Mouse (Mus musculus) Patski (cell line): ENCODE results near the gene Wdr18. TPM values are rescaled to one million over a fixed set of nuclear protein-coding genes. Genes with fewer than 3 reads are reported as not detected.
"Not testable (repeated sequence)": the region's sequence is repeated elsewhere in the genome, so short reads cannot be mapped to it uniquely, and the experiment has no call there.

Experiments used
- ATAC-seq: fragments of 100-300 bp; one replicate; pipeline ENCODE4 v1.8.0; 2021
- CTCF ChIA-PET: fragments of 350-600 bp; sonication (Branson Sonifier 250); formaldehyde crosslinking; loops from one replicate; lab custom pipeline; 2022; ENCODE audit warnings: inconsistent platforms; lab: Charles Lee
- POLR2A ChIA-PET: fragments of 350-600 bp; sonication (Branson Sonifier 250); formaldehyde crosslinking; loops from one replicate; lab custom pipeline; 2022; ENCODE audit warnings: antibody characterized with exemption, inconsistent platforms; lab: Charles Lee
- DNase-seq: peaks from one replicate; pipeline ENCODE4 v3.0.0-alpha.2; 2011; ENCODE audit warnings: low read depth, low spot score
- H3K27me3 ChIP-seq: fragments of 371-371 bp; one replicate; pipeline ENCODE4 v1.5.1; 2021
- CTCF ChIP-seq: fragments of 100-300 bp; IDR thresholded peaks from one replicate; pipeline ENCODE4 v1.5.1; 2021
- in situ Hi-C: fragments of 300-500 bp; cut with MboI; formaldehyde crosslinking; loops from 3 replicates; pipeline ENCODE4 v1.11.1; 2018; ENCODE audit warnings: low pct_unique_long_range_greater_than_20kb, mixed read lengths
- polyA plus RNA-seq: library from polyadenylated mRNA; unstranded; gene quantifications from one replicate; pipeline ENCODE4 v1.2.3, GENCODE M21; 2021

Gene Wdr18
- polyA plus RNA-seq, 1 experiment from 2014 or later: 45.4 TPM

- TF ChIP-seq CTCF: no peak
- CTCF ChIA-PET: interaction anchor here (1.2 to 2.0 kb wide), 3 partner anchors 9 to 13 kb away, joined by 3 to 6 read pairs (median 6); partner anchors contain the start of gene Wdr18
- in situ Hi-C loops: no loop called here
- POLR2A ChIA-PET: interaction anchor here (0.7 to 1.3 kb wide), 2 partner anchors 9 to 11 kb away, joined by 4 to 5 read pairs; no protein-coding TSS in a partner anchor
- ATAC-seq (no peak), DNase-seq (no peak)
- no peaks in the 10 kb centered on the region for H3K27me3 ChIP-seq
Measured at GRCm38 (mm10) chr10:79946752-79947322, 13.1 kb upstream of the Wdr18 start.

GRCm38 (mm10) chr10:79947502-79947901, 12.4 kb upstream of the Wdr18 start:
- no peak for ATAC-seq
- in situ Hi-C loops: no loop called here
- no peak for TF ChIP-seq CTCF
- ChIA-PET POLR2A (interaction anchor here (0.7 kb wide), 1 partner anchor 10 kb away, joined by 4 read pairs; no protein-coding TSS in a partner anchor), CTCF (interaction anchor here (1.7 to 2.0 kb wide), 2 partner anchors 10 to 12 kb away, joined by 6 read pairs; partner anchors contain the start of gene Wdr18)
- H3K27me3 ChIP-seq: no peaks in the 10 kb centered on the region
- DNase-seq: no peak

GRCm38 (mm10) chr10:79949873-79950272, 10.1 kb upstream of the Wdr18 start:
- no peaks in the 10 kb centered on the region for H3K27me3 ChIP-seq
- ChIA-PET CTCF (interaction anchor here (0.9 to 2.7 kb wide), 4 partner anchors 8 to 24 kb away, joined by 4 to 13 read pairs (median 4); partner anchors contain the start of gene Wdr18), POLR2A (interaction anchor here (1.2 to 3.0 kb wide), 3 partner anchors 8 to 22 kb away, joined by 3 to 8 read pairs (median 5); no protein-coding TSS in a partner anchor)
- ATAC-seq: no peak
- no peak for TF ChIP-seq CTCF
- no peak for DNase-seq
- in situ Hi-C loops: loop anchor here (10.0 kb wide), 1 partner anchor 115 kb away; no protein-coding TSS in a partner anchor

- ChIA-PET POLR2A (interaction anchor here (0.5 to 3.0 kb wide), 5 partner anchors 8 to 71 kb away, joined by 3 to 8 read pairs (median 3); no protein-coding TSS in a partner anchor), CTCF (interaction anchor here (0.9 to 2.7 kb wide), 4 partner anchors 9 to 25 kb away, joined by 3 to 13 read pairs (median 4); partner anchors contain the start of gene Wdr18)
- ATAC-seq: no peak
- no peak for DNase-seq
- TF ChIP-seq CTCF: no peak
- in situ Hi-C loops: loop anchor here (10.0 kb wide), 1 partner anchor 116 kb away; no protein-coding TSS in a partner anchor
- H3K27me3 ChIP-seq: no peaks in the 10 kb centered on the region
Measured at GRCm38 (mm10) chr10:79950661-79951060, 9.3 kb upstream of the Wdr18 start.

- DNase-seq (no peak), ATAC-seq (no peak)
- TF ChIP-seq CTCF: no peak
- no peaks in the 10 kb centered on the region for H3K27me3 ChIP-seq
- ChIA-PET POLR2A (interaction anchor here (0.7 kb wide), 1 partner anchor 45 kb away, joined by 3 read pairs; the partner anchor contains the start of gene Med16), CTCF (interaction anchor here (0.6 to 1.8 kb wide), 5 partner anchors 20 to 119 kb away, joined by 3 to 7 read pairs (median 3); partner anchors contain the start of gene Med16)
- in situ Hi-C loops: loop anchor here (10.0 kb wide), 1 partner anchor 119 kb away; no protein-coding TSS in a partner anchor
Measured at GRCm38 (mm10) chr10:79953946-79954345, 6.0 kb upstream of the Wdr18 start.

- DNase-seq: no peak
- in situ Hi-C loops: loop anchor here (5.0 to 10.0 kb wide), 3 partner anchors 33 to 121 kb away; partner anchors contain the start of gene R3hdm4
- POLR2A ChIA-PET: interaction anchor here (0.7 to 2.0 kb wide), 4 partner anchors 10 to 64 kb away, joined by 3 to 6 read pairs (median 4); no protein-coding TSS in a partner anchor
- H3K27me3 ChIP-seq: no peaks in the 10 kb centered on the region
- ATAC-seq: no peak
- no peak for TF ChIP-seq CTCF
- CTCF ChIA-PET: interaction anchor here (1.1 kb wide), 1 partner anchor 9 kb away, joined by 3 read pairs; no protein-coding TSS in a partner anchor
Measured at GRCm38 (mm10) chr10:79955691-79956090, 4.3 kb upstream of the Wdr18 start.

GRCm38 (mm10) chr10:79956643-79957154, 3.3 kb upstream of the Wdr18 start:
- no peaks in the 10 kb centered on the region for H3K27me3 ChIP-seq
- no peak for DNase-seq
- POLR2A ChIA-PET: interaction anchor here (1.2 to 2.1 kb wide), 4 partner anchors 10 to 31 kb away, joined by 4 to 8 read pairs (median 6); partner anchors contain the start of gene Arid3a
- ATAC-seq: no peak
- in situ Hi-C loops: loop anchor here (5.0 to 10.0 kb wide), 3 partner anchors 34 to 122 kb away; partner anchors contain the start of gene R3hdm4
- CTCF ChIA-PET: interaction anchor here (1.0 to 2.2 kb wide), 3 partner anchors 33 to 121 kb away, joined by 3 to 10 read pairs (median 6); no protein-coding TSS in a partner anchor
- no peak for TF ChIP-seq CTCF

GRCm38 (mm10) chr10:79958140-79958816, 1.7 kb upstream of the Wdr18 start:
- in situ Hi-C loops: loop anchor here (5.0 to 10.0 kb wide), 3 partner anchors 36 to 123 kb away; partner anchors contain the start of gene R3hdm4
- ChIA-PET CTCF (interaction anchor here (0.6 to 3.2 kb wide), 17 partner anchors 9 to 207 kb away, joined by 3 to 42 read pairs (median 4); partner anchors contain the start of genes Arid3a and Med16), POLR2A (interaction anchor here (0.6 to 2.1 kb wide), 5 partner anchors 7 to 31 kb away, joined by 3 to 8 read pairs (median 4); partner anchors contain the start of genes Arid3a and Tmem259)
- no peaks in the 10 kb centered on the region for H3K27me3 ChIP-seq
- DNase-seq: no peak
- TF ChIP-seq CTCF: no peak
- no peak for ATAC-seq

- ChIA-PET CTCF (interaction anchor here (0.6 to 3.2 kb wide), 22 partner anchors 9 to 208 kb away, joined by 3 to 42 read pairs (median 4); partner anchors contain the start of genes Arid3a, Cbarp and Tmem259), POLR2A (interaction anchor here (0.6 kb wide), 1 partner anchor 160 kb away, joined by 3 read pairs; no protein-coding TSS in a partner anchor)
- DNase-seq, ATAC-seq, H3K27me3 ChIP-seq: not testable (repeated sequence)
- in situ Hi-C loops: loop anchor here (5.0 to 10.0 kb wide), 3 partner anchors 37 to 125 kb away; partner anchors contain the start of gene R3hdm4
Measured at GRCm38 (mm10) chr10:79959412-79959811, 540 bp upstream of the Wdr18 start.
